Mouse (Mus musculus): ENCODE measurements around the gene Cmklr1. TPM values are rescaled to one million over a fixed set of nuclear protein-coding genes. Genes with fewer than 3 reads are reported as not detected.

The Cmklr1 gene
- polyA plus RNA-seq, 1 experiment, result not detected

- TF ChIP-seq GATA1 (IDR thresholded peaks at IDR 0.05; ENCODE audit: low read length) (no peak), TAL1 (IDR thresholded peaks at IDR 0.05; ENCODE audit: low read length) (no peak)
- no peaks in the 10 kb centered on the region for H3K36me3 ChIP-seq (ENCODE audit: control insufficient read depth)
- H3K4me3 ChIP-seq (replicated peaks), result no peak overlapping the region
- no peaks in the 10 kb centered on the region for H3K9me3 ChIP-seq (ENCODE audit: control insufficient read depth, low read length)
- H3K27me3 ChIP-seq (ENCODE audit: control insufficient read depth), result no peaks in the 10 kb centered on the region
- no peaks in the 10 kb centered on the region for H3K4me1 ChIP-seq (ENCODE audit: control insufficient read depth)
These were observed 6.9 kb downstream of the Cmklr1 start for GRCm38 (mm10) chr5:113643107-113643848.

DNA sequence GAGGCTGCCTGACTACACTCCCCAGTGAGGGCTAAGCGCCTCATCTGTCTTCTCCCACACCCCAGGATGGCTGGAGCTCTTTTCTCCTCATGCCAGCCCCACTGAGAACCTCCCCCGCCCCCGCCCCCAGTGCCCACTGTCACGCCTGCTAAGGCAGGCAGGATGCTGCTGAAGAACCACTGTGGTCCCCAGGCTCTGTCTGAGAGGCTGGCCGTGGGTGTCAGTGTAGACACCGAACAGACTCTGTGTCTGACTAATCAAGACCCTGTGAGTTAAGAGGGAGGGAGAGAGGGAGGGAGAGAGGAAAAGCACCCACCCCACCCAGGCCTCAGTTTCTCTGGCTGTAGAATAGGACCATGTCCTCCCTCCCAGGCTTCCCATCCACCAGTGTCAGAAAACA is 9.2 kb downstream of the Cmklr1 start:
- Histone ChIP-seq H3K4me3 (replicated peaks) (no peak overlapping the region), H3K9me3 (ENCODE audit: control insufficient read depth, low read length) (no peaks in the 10 kb centered on the region), H3K36me3 (ENCODE audit: control insufficient read depth) (no peaks in the 10 kb centered on the region), H3K4me1 (ENCODE audit: control insufficient read depth) (no peaks in the 10 kb centered on the region), H3K27me3 (ENCODE audit: control insufficient read depth) (no peaks in the 10 kb centered on the region)
- no peak for TF ChIP-seq GATA1 (IDR thresholded peaks at IDR 0.05; ENCODE audit: low read length)
- no peak for TF ChIP-seq TAL1 (IDR thresholded peaks at IDR 0.05; ENCODE audit: low read length)

DNA sequence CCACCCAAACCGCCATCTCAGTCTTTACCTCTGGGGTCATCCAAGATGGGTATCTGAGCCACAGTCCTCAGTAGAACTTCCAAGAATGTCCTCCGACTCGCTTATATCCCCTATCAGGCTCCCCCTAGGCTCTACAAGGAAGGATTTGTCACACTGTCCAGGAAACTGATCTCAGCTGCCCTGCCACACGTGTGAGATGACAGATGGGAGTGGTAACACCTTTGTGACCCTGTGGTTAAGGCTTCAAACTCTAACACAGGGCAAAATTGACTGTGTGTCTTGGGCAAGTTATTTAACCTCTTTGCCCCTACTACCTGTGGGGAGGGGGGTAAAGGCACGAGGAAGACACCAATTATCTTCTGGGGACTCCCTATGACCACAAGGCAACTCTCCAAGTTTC is 11.1 kb downstream of the Cmklr1 start:
- Histone ChIP-seq H3K4me3 (replicated peaks) (no peak overlapping the region), H3K9me3 (ENCODE audit: control insufficient read depth, low read length) (no peaks in the 10 kb centered on the region), H3K27me3 (ENCODE audit: control insufficient read depth) (no peaks in the 10 kb centered on the region), H3K4me1 (ENCODE audit: control insufficient read depth) (no peaks in the 10 kb centered on the region), H3K36me3 (ENCODE audit: control insufficient read depth) (no peaks in the 10 kb centered on the region)
- TF ChIP-seq TAL1 (IDR thresholded peaks at IDR 0.05; ENCODE audit: low read length) (no peak), GATA1 (IDR thresholded peaks at IDR 0.05; ENCODE audit: low read length) (no peak)

DNA sequence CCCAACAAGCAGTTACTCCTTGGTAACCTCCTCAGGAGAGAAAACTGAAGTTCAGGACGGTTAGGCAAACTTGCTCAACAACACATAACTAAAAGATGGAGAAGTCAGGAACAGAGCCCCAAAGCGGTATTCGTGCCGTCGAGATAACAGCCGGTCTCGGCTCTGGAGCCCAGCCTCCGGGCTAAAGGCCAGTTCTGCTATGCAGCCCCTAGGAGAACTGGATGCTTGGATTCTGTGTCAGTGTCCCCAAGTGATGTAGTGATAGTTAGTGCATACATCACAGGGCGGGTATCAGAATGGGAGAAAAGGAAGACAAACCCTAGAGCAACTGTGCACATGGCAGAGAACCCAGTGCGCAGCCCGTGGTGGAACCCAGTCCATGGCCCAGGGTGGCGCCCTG is 12.2 kb downstream of the Cmklr1 start:
- Histone ChIP-seq H3K27me3 (ENCODE audit: control insufficient read depth) (no peaks in the 10 kb centered on the region), H3K4me3 (replicated peaks) (no peak overlapping the region), H3K36me3 (ENCODE audit: control insufficient read depth) (no peaks in the 10 kb centered on the region), H3K9me3 (ENCODE audit: control insufficient read depth, low read length) (no peaks in the 10 kb centered on the region), H3K4me1 (ENCODE audit: control insufficient read depth) (no peaks in the 10 kb centered on the region)
- TF ChIP-seq GATA1 (IDR thresholded peaks at IDR 0.05; ENCODE audit: low read length) (no peak), TAL1 (IDR thresholded peaks at IDR 0.05; ENCODE audit: low read length) (no peak)

DNA sequence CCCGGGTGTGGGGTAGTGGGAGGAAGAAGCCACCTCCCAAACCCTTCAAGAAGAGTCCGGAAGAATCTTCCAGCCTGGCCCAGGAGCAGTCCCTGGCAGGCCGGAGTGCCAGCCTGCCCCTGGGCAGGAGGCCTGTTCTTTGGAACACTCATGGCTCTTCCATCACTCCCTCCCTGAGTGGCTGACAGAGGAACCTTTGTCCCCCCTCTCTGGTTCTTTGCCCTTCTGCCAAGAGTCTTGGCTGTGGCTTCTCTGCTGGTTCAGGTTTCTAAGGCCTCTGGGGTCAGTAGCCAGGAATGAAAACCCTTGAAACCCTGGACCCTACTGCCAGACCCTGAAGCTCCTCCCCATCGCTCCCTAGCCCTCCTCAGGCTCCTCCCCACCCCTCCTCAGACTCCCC is 12.6 kb downstream of the Cmklr1 start:
- Histone ChIP-seq H3K36me3 (ENCODE audit: control insufficient read depth) (no peaks in the 10 kb centered on the region), H3K9me3 (ENCODE audit: control insufficient read depth, low read length) (no peaks in the 10 kb centered on the region), H3K4me1 (ENCODE audit: control insufficient read depth) (no peaks in the 10 kb centered on the region), H3K4me3 (replicated peaks) (no peak overlapping the region), H3K27me3 (ENCODE audit: control insufficient read depth) (no peaks in the 10 kb centered on the region)
- TF ChIP-seq GATA1 (IDR thresholded peaks at IDR 0.05; ENCODE audit: low read length) (no peak), TAL1 (IDR thresholded peaks at IDR 0.05; ENCODE audit: low read length) (no peak)

DNA sequence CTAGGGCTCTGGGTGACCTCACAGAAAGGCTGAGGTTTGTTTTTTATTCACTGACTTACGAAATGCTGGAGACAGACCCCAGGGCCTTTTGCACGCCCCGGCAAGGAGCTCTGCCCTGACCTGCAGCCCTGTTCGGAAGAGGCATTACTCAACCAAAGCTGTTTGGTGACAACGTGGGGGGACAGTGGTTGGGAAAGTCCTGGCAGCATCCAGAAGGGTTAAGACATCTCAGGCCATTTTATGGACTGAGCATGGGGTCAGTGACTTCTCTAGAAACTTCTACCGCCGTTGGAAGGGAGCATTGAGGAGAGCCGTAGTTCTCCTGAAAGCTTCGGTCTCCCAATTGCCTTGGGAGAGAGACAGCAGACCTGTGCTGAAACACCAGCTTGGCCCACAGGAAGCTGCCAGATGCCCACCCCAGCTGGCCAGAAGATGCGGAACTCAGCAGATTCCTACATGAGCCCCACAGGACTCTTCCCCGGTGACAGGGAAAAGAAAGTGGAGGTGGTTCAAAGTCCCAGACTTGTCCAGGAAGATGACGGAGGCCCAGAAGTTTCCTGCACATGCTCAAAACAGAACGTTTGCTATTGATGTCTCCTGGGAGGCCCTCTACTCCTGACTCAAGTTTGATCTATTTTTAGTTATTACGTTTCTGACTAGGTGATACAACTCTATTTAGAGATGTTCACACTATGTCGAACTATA is 14.2 kb downstream of the Cmklr1 start:
- Histone ChIP-seq H3K36me3 (ENCODE audit: control insufficient read depth) (no peaks in the 10 kb centered on the region), H3K27me3 (ENCODE audit: control insufficient read depth) (no peaks in the 10 kb centered on the region), H3K9me3 (ENCODE audit: control insufficient read depth, low read length) (no peaks in the 10 kb centered on the region), H3K4me1 (ENCODE audit: control insufficient read depth) (no peaks in the 10 kb centered on the region), H3K4me3 (replicated peaks) (no peak overlapping the region)
- TF ChIP-seq TAL1 (IDR thresholded peaks at IDR 0.05; ENCODE audit: low read length) (no peak), GATA1 (IDR thresholded peaks at IDR 0.05; ENCODE audit: low read length) (no peak)

- H3K4me3 ChIP-seq (replicated peaks), result no peak overlapping the region
- H3K36me3 ChIP-seq (ENCODE audit: control insufficient read depth), result no peaks in the 10 kb centered on the region
- H3K4me1 ChIP-seq (ENCODE audit: control insufficient read depth), result no peaks in the 10 kb centered on the region
- no peaks in the 10 kb centered on the region for H3K9me3 ChIP-seq (ENCODE audit: control insufficient read depth, low read length)
- TF ChIP-seq GATA1 (IDR thresholded peaks at IDR 0.05; ENCODE audit: low read length), result no peak
- no peak for TF ChIP-seq TAL1 (IDR thresholded peaks at IDR 0.05; ENCODE audit: low read length)
- no peaks in the 10 kb centered on the region for H3K27me3 ChIP-seq (ENCODE audit: control insufficient read depth)
These were observed 15.2 kb downstream of the Cmklr1 start for GRCm38 (mm10) chr5:113634887-113635610.

DNA sequence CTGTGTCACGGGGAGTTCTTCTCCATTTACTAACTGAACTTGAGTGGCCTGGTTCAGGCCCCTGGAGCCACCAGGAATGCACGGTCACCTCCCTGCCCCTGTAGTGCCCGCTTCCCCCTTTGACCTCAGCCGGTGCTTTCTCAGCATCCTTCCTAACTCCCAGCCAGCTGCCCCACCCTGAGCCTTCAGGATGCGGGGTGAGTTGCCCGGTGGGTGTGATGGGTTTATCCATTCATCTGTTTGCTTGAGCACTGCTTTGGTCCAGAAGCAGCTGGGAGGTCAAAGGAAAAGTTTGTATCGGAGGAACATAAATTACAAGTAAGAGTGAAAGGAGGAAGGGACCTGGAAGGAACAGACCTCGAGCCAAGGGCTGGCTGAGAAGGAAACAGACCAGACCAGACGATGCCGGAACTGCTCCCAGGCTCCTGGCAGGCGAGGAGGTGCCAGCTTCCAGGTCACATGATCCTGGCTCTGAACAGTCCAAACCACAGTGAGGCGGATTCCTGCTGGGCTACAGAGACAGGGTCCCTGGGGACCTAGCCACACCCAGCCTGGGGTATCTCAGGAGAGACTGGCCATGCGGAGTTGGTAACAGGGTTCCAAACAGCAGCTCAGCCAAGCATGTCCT is 16.1 kb downstream of the Cmklr1 start:
- Histone ChIP-seq H3K4me1 (ENCODE audit: control insufficient read depth) (no peaks in the 10 kb centered on the region), H3K36me3 (ENCODE audit: control insufficient read depth) (no peaks in the 10 kb centered on the region), H3K27me3 (ENCODE audit: control insufficient read depth) (no peaks in the 10 kb centered on the region), H3K4me3 (replicated peaks) (no peak overlapping the region), H3K9me3 (ENCODE audit: control insufficient read depth, low read length) (no peaks in the 10 kb centered on the region)
- no peak for TF ChIP-seq GATA1 (IDR thresholded peaks at IDR 0.05; ENCODE audit: low read length)
- no peak for TF ChIP-seq TAL1 (IDR thresholded peaks at IDR 0.05; ENCODE audit: low read length)

Data from erythroblast, embryonic 14.5 days (primary cell).